Mouse (Mus musculus): ENCODE measurements around the gene Lrsam1. TPM values are rescaled to one million over a fixed set of nuclear protein-coding genes. Genes with fewer than 3 reads are reported as not detected.

Lrsam1 gene
- polyA plus RNA-seq, 1 experiment from 2014 or later = 3.3 TPM

- peak; percentile 65 for DNase-seq (ENCODE audit: low spot score)
Measured at GRCm38 (mm10) chr2:32966689-32967631, 5.5 kb upstream of the Lrsam1 start.

- DNase-seq (ENCODE audit: low spot score) = no peak
Measured at GRCm38 (mm10) chr2:32966184-32966688, 4.8 kb upstream of the Lrsam1 start.

GRCm38 (mm10) chr2:32965511-32966183 lies 4.2 kb upstream of the Lrsam1 start:
- DNase-seq (ENCODE audit: low spot score) = no peak

GRCm38 (mm10) chr2:32964659-32965457 lies 3.4 kb upstream of the Lrsam1 start:
- DNase-seq (ENCODE audit: low spot score) = no peak

GRCm38 (mm10) chr2:32963981-32964380 lies 2.6 kb upstream of the Lrsam1 start:
- DNase-seq (ENCODE audit: low spot score) = no peak

GRCm38 (mm10) chr2:32963544-32963943 lies 2.1 kb upstream of the Lrsam1 start:
- DNase-seq (ENCODE audit: low spot score) = no peak

- peak; percentile 78 for DNase-seq (ENCODE audit: low spot score)
Measured at GRCm38 (mm10) chr2:32962875-32963220, 1.4 kb upstream of the Lrsam1 start.

- peak; percentile 43 for DNase-seq (ENCODE audit: low spot score)
Measured at GRCm38 (mm10) chr2:32962062-32962874, 854 bp upstream of the Lrsam1 start.

GRCm38 (mm10) chr2:32960273-32960672 lies 1.1 kb downstream of the Lrsam1 start:
- DNase-seq (ENCODE audit: low spot score) = no peak

- DNase-seq (ENCODE audit: low spot score) = no peak
Measured at GRCm38 (mm10) chr2:32957344-32957743, 4.1 kb downstream of the Lrsam1 start.

- no peak for DNase-seq (ENCODE audit: low spot score)
Measured at GRCm38 (mm10) chr2:32954581-32954980, 6.8 kb downstream of the Lrsam1 start.

GRCm38 (mm10) chr2:32947454-32947853 lies 14.0 kb downstream of the Lrsam1 start:
- no peak for DNase-seq (ENCODE audit: low spot score)

- DNase-seq (ENCODE audit: low spot score) = no peak
Measured at GRCm38 (mm10) chr2:32940483-32940882, 20.9 kb downstream of the Lrsam1 start.

GRCm38 (mm10) chr2:32939418-32939817 lies 22.0 kb downstream of the Lrsam1 start:
- DNase-seq (ENCODE audit: low spot score) = peak; percentile 73

GRCm38 (mm10) chr2:32938741-32939140 lies 22.7 kb downstream of the Lrsam1 start:
- no peak for DNase-seq (ENCODE audit: low spot score)

GRCm38 (mm10) chr2:32931730-32932129 lies 29.7 kb downstream of the Lrsam1 start:
- DNase-seq (ENCODE audit: low spot score) = peak; percentile 89

- no peak for DNase-seq (ENCODE audit: low spot score)
Measured at GRCm38 (mm10) chr2:32928947-32929829, 32.2 kb downstream of the Lrsam1 start.

GRCm38 (mm10) chr2:32928235-32928946 lies 33.0 kb downstream of the Lrsam1 start:
- DNase-seq (ENCODE audit: low spot score) = peak; percentile 60

Measured in thymus, postnatal 0 days (tissue).